Mouse (Mus musculus): ENCODE results near the gene Sh3pxd2a. TPM values are rescaled to one million over a fixed set of nuclear protein-coding genes. Genes with fewer than 3 reads are reported as not detected.

The Sh3pxd2a gene
- total and polyA plus RNA-seq, 2 experiments from 2014 or later: 3.4 to 47.2 TPM

- Histone ChIP-seq H3K4me1 (ENCODE audit: control insufficient read depth, insufficient read depth) (no peaks in the 10 kb centered on the region), H3K4me2 (ENCODE audit: low read depth, low read length) (no peak overlapping the region), H3K27ac (ENCODE audit: low read depth) (no peak overlapping the region), H3K9me3 (replicated peaks; ENCODE audit: control insufficient read depth, low read length) (no peaks in the 10 kb centered on the region), H3K9ac (replicated peaks; ENCODE audit: low read depth, low read length) (no peak overlapping the region), H3K27me3 (ENCODE audit: control insufficient read depth, insufficient read depth, low read length) (no peaks in the 10 kb centered on the region), H3K36me3 (replicated peaks; ENCODE audit: control insufficient read depth, insufficient read depth, low read length) (peaks cover 21% of the 10 kb centered on the region), H3K4me3 (ENCODE audit: low read depth, low read length) (no peak overlapping the region)
- ATAC-seq (ENCODE audit: insufficient read depth, low read depth): no peak
- DNase-seq (ENCODE audit: low spot score): no peak
- no peak for TF ChIP-seq EP300 (IDR thresholded peaks at IDR 0.05; ENCODE audit: low read depth)
- TF ChIP-seq CTCF (IDR thresholded peaks at IDR 0.05; ENCODE audit: low read depth): no peak
- WGBS: 59% methylated on average over 14 of the region's 15 CpGs
Observed at GRCm38 (mm10) chr19:47359166-47359931, 104.9 kb downstream of the Sh3pxd2a start.

- H3K36me3 ChIP-seq (replicated peaks; ENCODE audit: control insufficient read depth, insufficient read depth, low read length): 0 out of 2 replicates have a peak, but pooled peaks cover under 1% of the 10 kb centered on the region
- no peaks in the 10 kb centered on the region for H3K27me3 ChIP-seq (ENCODE audit: control insufficient read depth, insufficient read depth, low read length)
- 66% methylated on average over 3 of the region's 3 CpGs for WGBS
- no peaks in the 10 kb centered on the region for H3K4me1 ChIP-seq (ENCODE audit: control insufficient read depth, insufficient read depth)
- H3K9ac ChIP-seq (replicated peaks; ENCODE audit: low read depth, low read length): no peak overlapping the region
- TF ChIP-seq CTCF (IDR thresholded peaks at IDR 0.05; ENCODE audit: low read depth) (no peak), EP300 (IDR thresholded peaks at IDR 0.05; ENCODE audit: low read depth) (no peak)
- H3K4me2 ChIP-seq (ENCODE audit: low read depth, low read length): no peak overlapping the region
- ATAC-seq (ENCODE audit: insufficient read depth, low read depth) (no peak), DNase-seq (ENCODE audit: low spot score) (no peak)
- no peaks in the 10 kb centered on the region for H3K9me3 ChIP-seq (replicated peaks; ENCODE audit: control insufficient read depth, low read length)
- no peak overlapping the region for H3K27ac ChIP-seq (ENCODE audit: low read depth)
- no peak overlapping the region for H3K4me3 ChIP-seq (ENCODE audit: low read depth, low read length)
Observed at GRCm38 (mm10) chr19:47357297-47357696, 106.9 kb downstream of the Sh3pxd2a start.

GRCm38 (mm10) chr19:47356188-47356857 lies 107.9 kb downstream of the Sh3pxd2a start:
- Histone ChIP-seq H3K4me1 (ENCODE audit: control insufficient read depth, insufficient read depth) (no peaks in the 10 kb centered on the region), H3K27ac (ENCODE audit: low read depth) (no peak overlapping the region), H3K9ac (replicated peaks; ENCODE audit: low read depth, low read length) (no peak overlapping the region), H3K4me3 (ENCODE audit: low read depth, low read length) (no peak overlapping the region), H3K36me3 (replicated peaks; ENCODE audit: control insufficient read depth, insufficient read depth, low read length) (0 out of 2 replicates have a peak, but pooled peaks cover under 1% of the 10 kb centered on the region), H3K9me3 (replicated peaks; ENCODE audit: control insufficient read depth, low read length) (no peaks in the 10 kb centered on the region), H3K27me3 (ENCODE audit: control insufficient read depth, insufficient read depth, low read length) (no peaks in the 10 kb centered on the region), H3K4me2 (ENCODE audit: low read depth, low read length) (no peak overlapping the region)
- 22% methylated on average over 5 of the region's 6 CpGs for WGBS
- peak; percentile 83 for TF ChIP-seq CTCF (IDR thresholded peaks at IDR 0.05; ENCODE audit: low read depth)
- no peak for TF ChIP-seq EP300 (IDR thresholded peaks at IDR 0.05; ENCODE audit: low read depth)
- ATAC-seq (ENCODE audit: insufficient read depth, low read depth) (peak; percentile 65; the same call in 1 of the 2 replicates), DNase-seq (ENCODE audit: low spot score) (peak; percentile 65)

DNA sequence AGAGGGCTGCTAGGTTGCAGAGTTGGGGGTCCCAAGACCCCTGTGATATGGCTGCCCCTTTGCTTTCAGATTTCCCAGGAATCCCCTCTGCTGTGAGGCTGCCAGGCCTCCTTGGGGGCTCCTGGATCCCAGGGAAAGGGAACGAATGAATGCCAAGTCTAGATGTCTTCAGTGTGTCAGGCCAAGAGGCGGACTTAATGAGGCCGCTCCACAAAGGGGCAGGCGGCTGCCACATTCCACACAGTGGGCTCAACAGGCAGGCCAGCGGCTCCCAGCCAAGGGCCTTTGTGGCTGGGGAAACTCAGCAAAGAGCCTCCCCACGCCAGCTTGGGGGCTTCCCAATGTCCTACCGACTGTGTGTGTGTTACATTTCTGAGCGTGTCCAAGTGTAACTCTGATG lies 109.7 kb downstream of the Sh3pxd2a start:
- 88% methylated on average over 8 of the region's 8 CpGs for WGBS
- no peak overlapping the region for H3K4me3 ChIP-seq (ENCODE audit: low read depth, low read length)
- no peak overlapping the region for H3K9ac ChIP-seq (replicated peaks; ENCODE audit: low read depth, low read length)
- ATAC-seq (ENCODE audit: insufficient read depth, low read depth) (no peak), DNase-seq (ENCODE audit: low spot score) (no peak)
- H3K4me2 ChIP-seq (ENCODE audit: low read depth, low read length): no peak overlapping the region
- TF ChIP-seq CTCF (IDR thresholded peaks at IDR 0.05; ENCODE audit: low read depth) (no peak), EP300 (IDR thresholded peaks at IDR 0.05; ENCODE audit: low read depth) (no peak)
- H3K27me3 ChIP-seq (ENCODE audit: control insufficient read depth, insufficient read depth, low read length): no peaks in the 10 kb centered on the region
- 0 out of 2 replicates have a peak, but pooled peaks cover 7% of the 10 kb centered on the region for H3K36me3 ChIP-seq (replicated peaks; ENCODE audit: control insufficient read depth, insufficient read depth, low read length)
- no peaks in the 10 kb centered on the region for H3K9me3 ChIP-seq (replicated peaks; ENCODE audit: control insufficient read depth, low read length)
- no peaks in the 10 kb centered on the region for H3K4me1 ChIP-seq (ENCODE audit: control insufficient read depth, insufficient read depth)
- H3K27ac ChIP-seq (ENCODE audit: low read depth): no peak overlapping the region

DNA sequence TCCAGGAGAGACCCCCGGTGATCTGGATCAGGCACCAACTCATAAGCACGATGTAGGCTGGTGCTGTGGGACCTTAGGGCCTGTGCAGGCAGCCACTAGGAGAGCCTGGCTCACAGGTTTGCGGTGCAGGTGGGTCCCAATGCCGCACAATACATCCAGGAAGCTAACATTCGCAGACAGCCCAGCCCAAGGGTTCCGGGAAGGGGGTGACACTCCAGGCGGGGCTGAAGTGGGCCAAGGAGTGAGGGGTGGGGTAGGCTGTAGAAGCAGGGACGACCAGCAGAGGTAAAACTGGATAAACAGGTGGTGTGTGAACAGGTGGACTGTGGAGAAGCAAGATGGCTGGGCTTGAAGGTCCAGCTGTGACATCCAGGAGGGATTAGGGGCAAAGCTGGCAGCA lies 115.2 kb downstream of the Sh3pxd2a start:
- TF ChIP-seq CTCF (IDR thresholded peaks at IDR 0.05; ENCODE audit: low read depth) (no peak), EP300 (IDR thresholded peaks at IDR 0.05; ENCODE audit: low read depth) (no peak)
- Histone ChIP-seq H3K9me3 (replicated peaks; ENCODE audit: control insufficient read depth, low read length) (no peaks in the 10 kb centered on the region), H3K27ac (ENCODE audit: low read depth) (no peak overlapping the region), H3K4me1 (ENCODE audit: control insufficient read depth, insufficient read depth) (0 out of 2 replicates have a peak, but pooled peaks cover 10% of the 10 kb centered on the region), H3K27me3 (ENCODE audit: control insufficient read depth, insufficient read depth, low read length) (no peaks in the 10 kb centered on the region), H3K4me2 (ENCODE audit: low read depth, low read length) (no peak overlapping the region), H3K9ac (replicated peaks; ENCODE audit: low read depth, low read length) (no peak overlapping the region), H3K36me3 (replicated peaks; ENCODE audit: control insufficient read depth, insufficient read depth, low read length) (0 out of 2 replicates have a peak, but pooled peaks cover 7% of the 10 kb centered on the region), H3K4me3 (ENCODE audit: low read depth, low read length) (no peak overlapping the region)
- 0 out of 2 replicates have a peak, but pooled peaks have one; percentile 6 for ATAC-seq (ENCODE audit: insufficient read depth, low read depth)
- no peak for DNase-seq (ENCODE audit: low spot score)
- 85% methylated on average over 8 of the region's 8 CpGs for whole genome bisulfite sequencing

All from heart, postnatal 0 days (tissue).